Mouse (Mus musculus) frontal cortex, adult 2 months (tissue): ENCODE results near the gene Crkl. TPM values are rescaled to one million over a fixed set of nuclear protein-coding genes. Genes with fewer than 3 reads are reported as not detected.
A peak's percentile ranks its signal among the peaks of the same experiment; 100 is the strongest.
"Not testable (repeated sequence)": the region's sequence is repeated elsewhere in the genome, so short reads cannot be mapped to it uniquely, and the experiment has no call there.

Source experiments
- DNase-seq, 2 experiments: peaks; one replicate each; pipeline ENCODE4 v3.0.0; 2022; ENCODE audit warnings: low spot score in 1 of 2; ENCODE audit errors: extremely low spot score in 1 of 2
- polyA plus RNA-seq: library from polyadenylated mRNA; depleted of rRNA; stranded (reverse); fragments of >200 nt; gene quantifications from 2 replicates; pipeline ENCODE4 v1.2.3, GENCODE M21; 2012

The Crkl gene
- polyA plus RNA-seq, 1 experiment = 23.0 TPM

DNA sequence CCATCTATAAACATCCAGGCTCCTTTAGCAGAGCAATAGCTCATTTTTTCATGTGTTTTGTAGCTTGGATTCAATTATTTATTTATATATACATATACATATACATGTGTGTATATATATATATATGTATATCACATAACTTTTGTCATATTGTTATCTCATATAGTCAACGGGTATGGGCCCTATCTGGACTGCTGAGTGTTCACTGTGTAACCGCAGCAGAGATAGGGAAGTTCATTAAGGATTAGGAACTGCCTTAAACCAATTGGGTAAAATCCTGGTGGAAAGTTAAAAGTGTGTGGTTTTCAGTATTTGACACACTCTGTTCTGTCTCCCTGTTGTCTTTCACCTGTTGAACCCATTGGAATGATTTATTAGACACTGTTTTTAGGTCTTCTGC is 29.7 kb downstream of the Crkl start:
- DNase-seq = no peak

DNA sequence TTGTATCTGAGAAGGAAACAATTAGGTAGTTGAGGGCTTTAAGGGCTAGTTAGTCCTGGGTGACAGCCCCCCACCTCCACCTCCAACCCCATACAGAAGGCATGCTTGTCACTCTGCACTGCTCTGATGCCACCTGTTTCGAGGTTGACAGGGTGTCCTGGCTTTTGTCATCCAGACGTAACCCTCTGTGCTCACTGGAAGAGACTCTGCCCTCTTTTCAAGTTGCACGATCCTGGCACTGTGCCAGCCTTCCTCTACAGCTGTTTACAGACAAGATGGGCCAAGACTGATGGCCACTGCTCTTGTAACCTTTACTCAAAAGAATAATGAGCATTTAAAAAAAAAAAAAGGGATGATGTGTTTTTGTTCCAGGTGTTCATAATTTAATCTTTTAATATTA is 34.7 kb downstream of the Crkl start:
- no peak for DNase-seq

DNA sequence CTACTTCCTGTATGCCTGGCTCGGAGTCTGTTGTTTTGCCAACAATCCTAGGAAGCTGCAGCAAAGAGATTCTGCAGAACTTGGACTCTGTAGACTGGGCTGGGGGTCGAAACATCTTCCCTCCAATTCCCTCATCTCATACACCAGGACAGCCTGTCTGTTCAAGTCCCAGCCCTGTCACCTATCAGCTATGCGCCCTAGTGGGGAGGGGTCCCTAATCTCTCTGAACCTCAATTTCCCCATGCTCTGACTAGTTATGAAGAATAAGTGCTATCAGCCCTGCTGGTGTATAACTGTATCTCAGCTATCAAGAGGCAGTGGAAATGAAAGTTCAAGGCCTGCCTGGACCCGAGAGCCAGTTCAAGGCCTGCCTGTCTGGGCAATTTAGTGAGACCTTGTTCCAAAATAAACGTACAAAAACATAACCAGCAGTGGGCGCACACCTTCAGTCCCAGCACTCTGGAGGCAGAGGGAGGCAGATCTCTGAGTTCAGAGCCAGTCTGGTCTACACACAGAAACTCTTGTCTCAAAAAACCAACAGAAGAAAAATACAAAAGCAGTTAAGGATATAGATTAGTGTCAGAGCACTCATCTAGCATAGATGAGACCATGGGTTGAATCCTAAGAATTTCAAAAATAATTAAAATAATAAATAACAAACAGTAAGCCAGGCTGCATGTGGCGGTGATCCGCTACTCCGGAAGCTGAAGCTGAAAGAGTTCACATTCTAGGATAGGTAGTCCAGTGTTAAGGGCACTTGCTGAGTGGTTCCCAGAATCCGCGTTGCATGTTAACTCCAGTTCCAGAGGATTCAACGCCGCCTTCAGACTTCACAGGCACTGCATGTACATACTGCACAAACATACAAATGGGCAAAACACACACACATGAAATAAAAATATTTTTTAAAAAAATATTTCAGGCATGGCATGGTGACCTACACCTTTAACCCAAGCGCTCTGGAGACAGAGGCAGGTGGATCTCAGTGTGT is 37.0 kb downstream of the Crkl start:
- peak in 1 of 2 experiments; percentile 51 for DNase-seq

DNA sequence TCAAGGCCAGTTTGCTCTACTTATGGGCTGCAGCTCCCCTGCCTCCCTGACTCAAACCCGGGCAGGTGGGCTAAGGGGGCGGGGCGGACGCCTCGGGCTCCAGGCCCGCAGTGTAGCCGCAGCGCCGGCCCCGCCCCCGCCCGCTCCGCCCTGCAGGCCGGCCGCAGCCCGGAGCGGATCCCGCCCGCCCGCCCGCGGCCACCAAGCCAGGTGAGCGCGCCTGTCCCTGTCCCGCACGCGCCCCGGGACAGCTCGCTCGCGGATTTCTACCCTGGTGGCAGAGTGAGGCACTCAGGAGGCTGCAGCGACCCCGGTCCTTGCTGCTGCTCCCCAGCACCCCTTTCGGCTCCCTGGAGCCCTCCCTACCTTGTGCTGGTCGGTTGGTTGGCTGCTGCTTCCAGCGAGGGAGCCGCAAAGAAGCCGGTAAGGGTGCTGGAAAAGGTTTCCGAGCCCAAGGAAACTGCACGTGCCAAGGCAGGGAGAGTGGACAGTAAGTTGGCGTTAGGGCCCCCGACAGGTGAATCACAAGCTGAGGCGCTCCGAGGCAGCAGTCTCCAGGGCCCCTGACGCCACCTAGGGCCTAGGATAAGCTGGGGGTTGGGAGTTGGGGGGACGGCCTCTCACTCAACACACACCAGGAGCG is 37.8 kb downstream of the Crkl start, which contains the start of gene Aifm3:
TSS of gene Aifm3 (plus strand) at position 143 of the 643 bp plus-strand sequence.
- DNase-seq = no peak

DNA sequence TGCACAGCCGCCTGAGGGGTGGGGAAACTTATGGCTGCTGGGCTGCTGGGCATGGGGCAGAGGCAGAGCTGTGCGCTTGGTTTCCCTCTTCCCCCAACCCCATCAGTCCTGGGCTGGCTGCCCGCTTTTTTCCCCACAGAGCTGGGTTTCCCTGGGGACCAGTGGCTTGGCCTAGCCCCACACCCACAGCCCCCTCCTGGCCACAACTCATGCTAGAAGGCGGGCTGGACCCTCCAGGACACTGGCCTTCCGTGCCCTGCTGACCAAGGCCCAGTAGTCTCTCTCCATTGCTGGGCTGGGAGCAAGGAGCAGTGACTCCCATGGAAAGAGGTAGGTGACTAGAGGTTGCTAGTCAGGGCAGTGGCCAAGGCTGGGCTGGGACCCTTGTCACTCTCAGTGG is 39.4 kb downstream of the Crkl start:
- DNase-seq = no peak

DNA sequence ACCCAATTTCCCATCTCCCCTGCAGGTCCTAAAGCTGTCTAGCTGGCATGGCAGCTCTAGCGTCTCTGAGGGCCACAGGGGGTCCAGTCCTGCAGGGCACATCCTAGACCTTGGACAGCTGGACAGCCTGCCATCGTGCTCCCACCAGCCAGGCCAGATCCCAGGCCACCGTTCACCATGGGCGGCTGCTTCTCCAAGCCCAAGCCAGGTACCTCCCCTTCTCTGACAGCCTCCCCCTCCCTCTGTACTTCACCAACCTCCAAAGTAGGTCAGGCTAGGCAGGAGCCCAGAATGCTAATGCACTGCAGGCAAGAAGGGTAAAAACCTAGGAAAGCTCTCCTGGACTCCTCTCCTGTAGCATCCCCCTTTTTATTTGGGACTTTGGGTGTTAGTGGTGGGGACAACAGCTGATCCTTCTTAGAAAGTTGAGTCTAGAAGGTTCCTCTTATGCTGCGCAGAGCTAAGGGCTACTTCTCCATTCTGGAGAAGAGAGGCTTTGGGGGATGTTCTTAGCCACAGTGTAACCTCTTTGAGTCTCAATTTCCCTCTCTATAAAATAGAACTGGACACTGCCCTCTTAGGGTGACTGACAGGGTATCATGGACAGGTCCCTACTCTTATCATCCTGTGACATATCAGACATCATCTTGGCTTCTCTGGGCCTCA is 40.2 kb downstream of the Crkl start:
- peak in 1 of 2 experiments; percentile 56 for DNase-seq

GRCm38 (mm10) chr16:17496499-17497305 is 44.9 kb downstream of the Crkl start:
- peak; percentile 90 to 93 for DNase-seq

- DNase-seq = no peak
Measured at GRCm38 (mm10) chr16:17499249-17499883, 47.6 kb downstream of the Crkl start.

DNA sequence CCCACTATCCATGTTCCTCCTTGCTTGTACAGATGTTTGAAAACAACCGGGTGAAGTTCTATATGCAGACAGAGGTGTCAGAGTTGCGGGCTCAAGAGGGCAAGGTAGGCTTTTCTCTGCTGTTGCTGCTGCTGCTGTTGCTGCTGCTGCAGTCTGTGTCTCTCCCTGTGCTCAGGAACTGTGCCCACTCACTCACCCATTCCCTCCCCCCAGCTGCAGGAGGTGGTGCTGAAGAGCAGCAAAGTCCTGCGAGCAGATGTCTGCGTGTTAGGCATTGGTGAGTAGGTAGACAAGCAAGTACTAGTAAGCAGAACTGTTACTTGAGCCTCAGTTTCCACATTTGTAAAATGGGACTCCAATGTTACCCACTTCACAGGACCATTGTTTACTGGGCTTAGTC is 50.9 kb downstream of the Crkl start:
- DNase-seq = no peak

- no peak for DNase-seq
Measured at GRCm38 (mm10) chr16:17507018-17507552, 55.3 kb downstream of the Crkl start.

GRCm38 (mm10) chr16:17508031-17508430 is 56.2 kb downstream of the Crkl start:
- not testable (repeated sequence) for DNase-seq

GRCm38 (mm10) chr16:17508546-17509239 is 56.9 kb downstream of the Crkl start, which contains the start of gene Lztr1:
Lztr1 (plus strand) TSS chr16:17508688.
- peak; percentile 76 to 88 for DNase-seq

DNA sequence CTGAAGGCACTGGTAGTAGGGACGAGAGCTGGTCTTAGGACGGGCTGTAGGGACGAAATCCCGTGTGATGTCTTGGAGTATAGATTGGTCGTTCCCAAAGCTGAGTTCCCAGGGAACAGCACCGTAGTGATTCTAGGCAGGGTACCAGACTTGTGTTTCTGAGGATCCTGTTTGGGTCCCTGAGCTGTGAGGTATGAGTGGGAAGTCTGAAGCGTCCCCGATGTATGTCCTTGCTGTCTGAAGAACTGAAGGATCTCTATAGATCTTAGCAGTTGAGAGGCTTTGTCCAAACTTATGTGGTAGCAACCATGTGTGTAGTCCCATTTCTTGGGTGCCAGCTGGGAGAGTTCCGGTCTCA is 57.4 kb downstream of the Crkl start:
- DNase-seq = no peak

DNA sequence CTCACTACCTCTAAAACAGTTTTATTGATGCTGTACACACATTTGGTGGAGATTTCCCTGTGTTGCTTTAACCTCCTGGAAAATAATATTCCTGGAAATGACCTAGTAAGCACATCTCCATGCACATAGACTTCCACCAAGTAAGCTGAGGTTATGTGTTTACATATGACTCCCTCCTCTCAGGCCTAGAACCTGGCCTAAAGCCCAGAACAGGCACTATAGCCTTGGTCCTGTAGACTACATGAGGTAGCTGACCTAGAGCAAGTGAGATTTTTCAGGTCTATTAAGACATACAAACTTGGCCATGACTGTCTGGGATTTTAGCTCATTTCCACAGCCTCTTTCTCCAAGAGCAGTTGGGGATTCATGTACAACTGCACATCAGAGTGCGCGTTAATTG is 58.4 kb downstream of the Crkl start:
- no peak for DNase-seq

DNA sequence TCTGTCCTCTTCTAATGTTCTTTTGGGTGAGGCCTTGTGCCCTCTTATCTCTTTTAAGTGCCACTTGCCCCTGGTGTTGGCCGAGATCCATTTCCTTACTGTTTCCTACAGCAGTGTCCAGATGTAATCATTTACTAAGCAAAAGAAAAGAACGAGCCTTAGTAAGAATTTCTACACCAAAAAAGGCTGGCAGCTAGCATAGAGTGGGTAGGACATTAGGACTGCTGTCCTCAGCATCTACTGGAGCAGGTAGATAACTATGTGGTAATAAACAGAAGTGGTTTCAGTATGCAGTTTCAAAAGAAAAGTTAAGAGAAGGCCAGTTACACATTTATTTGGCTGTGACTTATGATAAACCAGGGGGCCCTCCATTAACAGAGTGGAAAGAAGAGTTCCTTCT is 58.9 kb downstream of the Crkl start:
- no peak for DNase-seq

- DNase-seq = no peak
Measured at GRCm38 (mm10) chr16:17511431-17511830, 59.6 kb downstream of the Crkl start.

- no peak for DNase-seq
Measured at GRCm38 (mm10) chr16:17518910-17519309, 67.1 kb downstream of the Crkl start.

DNA sequence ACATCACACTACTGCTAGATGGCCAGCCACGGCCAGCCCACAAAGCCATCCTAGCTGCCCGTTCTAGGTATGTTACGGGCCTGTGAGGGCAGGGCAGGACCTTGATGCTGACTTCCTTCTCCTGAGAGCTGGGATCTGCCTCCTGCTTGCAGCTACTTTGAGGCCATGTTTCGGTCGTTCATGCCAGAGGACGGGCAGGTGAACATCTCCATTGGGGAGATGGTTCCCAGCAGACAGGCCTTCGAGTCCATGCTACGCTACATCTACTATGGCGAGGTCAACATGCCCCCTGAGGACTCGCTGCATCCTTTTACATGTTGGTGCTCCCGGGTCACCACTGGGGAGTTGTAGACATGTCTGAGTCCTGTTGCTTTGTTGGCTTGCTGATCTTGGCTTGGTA is 72.4 kb downstream of the Crkl start:
- DNase-seq = no peak

DNA sequence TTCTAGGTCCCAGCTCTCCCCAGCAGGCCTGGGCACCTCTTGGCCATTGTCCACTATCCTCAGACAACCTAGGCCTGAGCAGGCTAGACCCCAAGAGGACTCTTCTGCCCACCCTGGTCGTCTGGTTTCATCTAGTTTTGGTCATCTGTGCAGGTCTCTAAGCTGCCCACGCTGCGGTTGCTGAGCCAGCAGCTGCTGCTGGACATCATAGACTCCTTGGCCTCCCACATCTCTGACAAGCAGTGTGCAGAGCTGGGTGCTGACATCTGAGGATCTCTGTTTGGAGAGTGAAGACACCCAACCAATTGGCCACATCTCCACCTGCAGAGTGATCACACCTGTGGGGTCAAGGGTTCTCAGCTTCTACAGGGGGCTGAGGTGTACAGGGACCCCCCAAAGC is 73.7 kb downstream of the Crkl start:
- DNase-seq = no peak
